Mouse (Mus musculus) inflammation-experienced regulatory T-cells (primary cell): ENCODE data around the gene Olfr523. TPM values are rescaled to one million over a fixed set of nuclear protein-coding genes. Genes with fewer than 3 reads are reported as not detected.

Experiments
- polyA plus RNA-seq, 2 experiments: library from polyadenylated mRNA; unstranded; fragments of 100-300 nt; shearing (Covaris generic); gene quantifications; one replicate each; pipeline ENCODE4 v1.2.1; 2017

The Olfr523 gene
- polyA plus RNA-seq, result not detected

DNA sequence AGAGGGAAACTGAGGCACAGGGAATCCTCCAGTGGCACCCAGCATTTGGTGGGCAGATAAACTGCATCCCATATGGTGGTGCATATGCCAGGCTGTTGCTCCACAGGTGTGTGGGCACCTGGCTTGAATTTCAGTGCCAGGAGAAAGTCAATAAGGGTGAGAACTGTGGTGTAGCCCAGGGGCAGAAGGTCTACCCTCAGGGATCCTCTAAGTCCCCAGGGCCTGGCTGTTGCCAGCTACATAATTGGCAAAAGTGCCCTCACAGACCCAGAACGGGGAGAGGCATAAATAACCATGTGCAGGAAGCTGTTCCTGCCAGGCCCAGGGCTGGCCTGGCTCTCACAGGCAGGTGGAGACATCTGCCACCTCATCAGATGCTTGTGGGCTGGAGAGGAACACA, at the start of gene Olfr523:
Gene Olfr523, plus strand, starts transcription at position 282 of the 400 bp plus-strand sequence.

GRCm38 (mm10) chr7:140137135-140138020, 35.6 kb upstream of the Olfr523 start, which contains the start of gene Mtg1:
TSS of gene Mtg1 (plus strand) at chr7:140137564.

GRCm38 (mm10) chr7:140154218-140154927, 18.6 kb upstream of the Olfr523 start, which contains the start of gene Sprn:
TSS of gene Sprn (minus strand) at chr7:140154877.

DNA sequence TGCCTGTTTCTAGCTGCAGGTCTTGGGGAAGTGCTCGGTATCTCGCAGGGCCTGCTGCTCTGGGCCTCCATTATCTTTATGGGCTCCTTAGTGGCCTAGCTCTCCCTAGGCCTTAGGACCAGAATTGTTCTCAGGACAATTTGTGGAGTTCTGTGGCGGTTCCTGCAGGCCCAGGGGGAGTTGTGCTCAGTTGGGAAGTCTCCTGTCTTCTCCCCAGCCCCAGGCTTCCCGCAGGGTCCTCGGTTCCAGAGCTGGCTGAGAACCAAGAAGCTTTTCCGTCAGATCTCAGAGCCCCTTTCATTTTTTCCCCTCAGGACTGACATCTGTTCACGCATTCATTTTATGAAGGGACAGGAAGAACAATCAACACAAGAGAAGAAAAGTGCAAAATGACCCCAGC, 8.4 kb upstream of the Olfr523 start, which contains the start of gene Olfr522:
Gene Olfr522, minus strand, starts transcription at position 101 of the 400 bp plus-strand sequence.

GRCm38 (mm10) chr7:140205864-140206263, 32.8 kb downstream of the Olfr523 start, which contains the start of gene Olfr524:
TSS of gene Olfr524 (minus strand) at chr7:140205964.

GRCm38 (mm10) chr7:140217967-140218366, 45.0 kb downstream of the Olfr523 start, which contains the start of gene Cd163l1:
TSS of gene Cd163l1 (plus strand) at chr7:140218267.

Other genes with a start within 250 kb of the Olfr523 start
- gene Utf1, start 229.4 kb upstream of the Olfr523 start, polyA plus RNA-seq, result 1 to 10 TPM; 5.4 to 9.6 TPM
- gene 6430531B16Rik, start 194.5 kb upstream of the Olfr523 start, polyA plus RNA-seq, result 1 to 10 TPM in 1 of 2 experiments, under 1 TPM in 1; 0.39 to 1.9 TPM
- gene Adam8, start 180.7 kb upstream of the Olfr523 start, polyA plus RNA-seq, result 10 to 100 TPM; 20.5 to 23.5 TPM
- 10 to 100 TPM; 54.6 to 56.9 TPM for gene Zfp511, start 136.8 kb upstream of the Olfr523 start, polyA plus RNA-seq
- 10 to 100 TPM; 30.8 to 44.8 TPM for gene Tubgcp2, start 136.5 kb upstream of the Olfr523 start, polyA plus RNA-seq
- gene Msx3, start 124.1 kb upstream of the Olfr523 start, polyA plus RNA-seq, result under 1 TPM in 1 of 2 experiments, not detected in 1; 0.43 TPM
- gene Caly, start 90.7 kb upstream of the Olfr523 start, polyA plus RNA-seq, result under 1 TPM; 0.13 to 0.23 TPM
- gene Prap1, start 79.8 kb upstream of the Olfr523 start, polyA plus RNA-seq, result 1 to 10 TPM in 1 of 2 experiments, not detected in 1; 1.2 TPM
- gene Fuom, start 70.8 kb upstream of the Olfr523 start, polyA plus RNA-seq, result 10 to 100 TPM; 12.4 to 13.2 TPM
- 1 to 10 TPM; 4.2 to 4.9 TPM for gene Paox, start 57.4 kb upstream of the Olfr523 start, polyA plus RNA-seq
- gene Echs1, start 56.7 kb upstream of the Olfr523 start, polyA plus RNA-seq, result 10 to 100 TPM; 55.3 to 64.6 TPM
- gene Mtg1, start 35.7 kb upstream of the Olfr523 start, polyA plus RNA-seq, result 10 to 100 TPM; 31.9 to 43.1 TPM
- gene Sprn, start 18.3 kb upstream of the Olfr523 start, polyA plus RNA-seq, result 1 to 10 TPM in 1 of 2 experiments, not detected in 1; 1.3 TPM
- gene Olfr522, start 8.5 kb upstream of the Olfr523 start, polyA plus RNA-seq, result under 1 TPM; 0.42 to 0.65 TPM
- gene Olfr524, start 32.7 kb downstream of the Olfr523 start, polyA plus RNA-seq, result under 1 TPM; 0.09 to 0.12 TPM
- 1 to 10 TPM in 1 of 2 experiments, under 1 TPM in 1; 0.06 to 1.2 TPM for gene Cd163l1, start 45.0 kb downstream of the Olfr523 start, polyA plus RNA-seq
- gene 5830411N06Rik, start 74.1 kb downstream of the Olfr523 start, polyA plus RNA-seq, result 10 to 100 TPM in 1 of 2 experiments, under 1 TPM in 1; 0.19 to 12.3 TPM
- gene Olfr525, start 147.6 kb downstream of the Olfr523 start, polyA plus RNA-seq, result 1 to 10 TPM in 1 of 2 experiments, under 1 TPM in 1; 0.36 to 1.1 TPM
- not detected for gene Olfr527, start 160.8 kb downstream of the Olfr523 start, polyA plus RNA-seq
- gene Olfr60, start 188.5 kb downstream of the Olfr523 start, polyA plus RNA-seq, result under 1 TPM; 0.30 to 0.80 TPM
- gene Olfr530, start 203.1 kb downstream of the Olfr523 start, polyA plus RNA-seq, result under 1 TPM in 1 of 2 experiments, not detected in 1; 0.76 TPM
- gene Olfr531, start 229.7 kb downstream of the Olfr523 start, polyA plus RNA-seq, result under 1 TPM; 0.05 to 0.76 TPM
- 1 to 10 TPM in 1 of 2 experiments, under 1 TPM in 1; 0.29 to 1.4 TPM for gene Olfr532, start 248.4 kb downstream of the Olfr523 start, polyA plus RNA-seq